Mouse (Mus musculus) monocyte, adult 59 days (primary cell): Measurements from ENCODE around the gene Adprm. TPM values are rescaled to one million over a fixed set of nuclear protein-coding genes. Genes with fewer than 3 reads are reported as not detected.

Source experiments
- total RNA-seq, 2 experiments: library from RNA; stranded (reverse); gene quantifications; one replicate each; pipeline ENCODE4 v1.2.4; 2023

Gene Adprm
- 10 to 100 TPM; 21.9 to 25.4 TPM for total RNA-seq

DNA sequence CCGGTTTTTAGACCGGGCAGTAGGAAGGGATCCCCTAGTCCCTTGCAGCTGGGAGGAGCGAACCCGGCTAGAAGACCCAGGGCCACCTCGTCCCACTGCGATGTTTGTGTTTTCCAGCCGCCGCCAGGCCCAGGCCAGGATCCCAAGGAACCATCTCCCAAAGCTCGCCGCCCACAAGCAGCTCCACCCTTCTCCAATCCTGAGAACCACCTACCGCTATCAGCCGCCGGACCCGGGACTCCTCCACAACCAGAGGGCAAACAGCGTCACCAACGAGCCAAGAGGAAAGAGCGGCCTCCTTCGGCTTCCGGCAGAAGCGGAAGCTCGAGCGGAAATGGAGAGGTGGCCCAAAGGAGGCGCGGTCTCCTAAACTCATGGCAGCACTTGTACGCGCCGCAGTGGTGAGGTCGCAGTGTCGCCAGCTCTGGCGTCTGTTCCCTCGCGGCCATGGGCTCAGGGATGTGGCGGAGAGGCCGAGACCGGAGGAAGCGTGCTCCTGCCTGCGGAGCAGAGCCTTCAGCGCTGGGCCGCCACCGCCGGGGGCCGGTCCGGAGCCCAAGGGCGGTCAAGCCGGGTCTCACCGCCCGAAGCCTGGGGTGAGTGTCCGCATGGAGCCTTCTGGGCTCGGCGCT, at the start of gene Adprm, which contains the start of gene Sco1:
Gene Adprm (minus strand): TSS at position 274 of the 632 bp plus-strand sequence.
Gene Sco1 (plus strand): TSS at position 350 of the 632 bp plus-strand sequence.

DNA sequence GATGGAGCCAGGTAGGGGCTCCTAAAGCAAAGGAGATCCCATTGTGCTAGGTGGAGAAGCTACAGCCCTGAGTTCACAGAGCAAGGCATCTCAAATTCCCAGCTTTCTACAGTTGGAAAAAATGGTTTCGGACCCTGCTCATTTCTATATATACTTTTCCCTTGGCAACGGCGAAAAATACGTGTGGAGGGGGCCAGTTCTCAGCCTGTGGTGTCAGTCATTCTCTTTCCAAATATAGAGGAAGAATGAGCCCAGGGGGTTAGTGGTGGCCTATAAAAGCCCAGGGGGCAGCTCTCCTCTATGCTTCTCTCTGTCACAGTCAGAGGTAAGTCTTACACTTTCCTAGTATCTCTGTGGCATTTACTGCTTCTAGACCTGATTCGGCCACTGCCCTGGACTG, 25.6 kb upstream of the Adprm start, which contains the start of gene Myh3:
Gene Myh3 (plus strand): TSS at position 301 of the 400 bp plus-strand sequence.

DNA sequence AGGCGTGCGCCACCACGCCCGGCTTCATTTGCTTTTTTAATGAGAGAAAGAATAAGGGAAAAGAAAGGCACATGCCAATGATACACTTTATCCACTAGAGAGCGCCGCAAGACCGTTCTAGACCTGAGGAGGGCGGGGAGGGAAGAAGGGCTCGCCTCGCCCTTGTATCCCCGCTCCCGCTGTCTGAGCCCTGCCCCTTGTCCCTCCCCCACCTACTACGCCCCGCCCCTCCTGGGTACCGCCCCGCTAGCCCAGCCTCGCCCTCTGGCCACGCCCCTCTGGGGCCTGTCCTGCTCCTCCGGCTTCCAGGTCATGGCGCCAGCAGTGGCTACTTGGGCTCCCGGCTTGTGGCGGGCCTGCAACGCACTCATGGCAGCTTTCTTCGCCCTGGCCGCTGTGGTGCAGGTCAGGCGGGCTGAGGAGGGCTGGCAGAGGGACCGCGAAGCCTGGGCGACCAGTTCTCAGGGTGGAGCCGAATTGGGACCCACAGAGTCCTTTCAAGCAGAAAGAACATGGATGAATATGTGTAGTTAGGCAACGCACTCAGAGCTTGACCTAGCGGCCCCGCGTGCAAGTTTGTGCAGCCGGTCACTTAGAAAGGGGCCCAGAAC, 27.4 kb downstream of the Adprm start, which contains the start of gene Tmem220:
Gene Tmem220 (plus strand): TSS at position 288 of the 611 bp plus-strand sequence.

Other genes with a start within 250 kb of the Adprm start
- not detected for gene Pirt, start 140.6 kb downstream of the Adprm start, total RNA-seq
- gene Tmem238l, start 96.0 kb downstream of the Adprm start, total RNA-seq: not detected
- 1 to 10 TPM; 1.6 to 2.5 TPM for gene Tmem220, start 27.4 kb downstream of the Adprm start, total RNA-seq
- 1 to 10 TPM; 8.2 to 8.8 TPM for gene Sco1, start 76 bp upstream of the Adprm start, total RNA-seq
- gene Myh3, start 25.7 kb upstream of the Adprm start, total RNA-seq: not detected
- not detected for gene Myh2, start 118.4 kb upstream of the Adprm start, total RNA-seq
- not detected for gene Myh1, start 147.5 kb upstream of the Adprm start, total RNA-seq
- gene Myh4, start 185.4 kb upstream of the Adprm start, total RNA-seq: not detected
- not detected for gene Myh8, start 224.5 kb upstream of the Adprm start, total RNA-seq